Mouse (Mus musculus): ENCODE data around the gene Sema5b.

GRCm38 (mm10) chr16:35704796-35705195 lies 163.9 kb downstream of the Sema5b start:
- TF ChIP-seq CTCF (IDR thresholded peaks at IDR 0.05; ENCODE audit: control insufficient read depth, insufficient read depth, insufficient replicate concordance, low read depth, low read length) (no peak), POLR2A (IDR thresholded peaks at IDR 0.05; ENCODE audit: control insufficient read depth, low read depth, low read length) (no peak)

All from testis, adult 2 months (tissue).